Mouse (Mus musculus): Measurements from ENCODE around the gene Marc1.

DNA sequence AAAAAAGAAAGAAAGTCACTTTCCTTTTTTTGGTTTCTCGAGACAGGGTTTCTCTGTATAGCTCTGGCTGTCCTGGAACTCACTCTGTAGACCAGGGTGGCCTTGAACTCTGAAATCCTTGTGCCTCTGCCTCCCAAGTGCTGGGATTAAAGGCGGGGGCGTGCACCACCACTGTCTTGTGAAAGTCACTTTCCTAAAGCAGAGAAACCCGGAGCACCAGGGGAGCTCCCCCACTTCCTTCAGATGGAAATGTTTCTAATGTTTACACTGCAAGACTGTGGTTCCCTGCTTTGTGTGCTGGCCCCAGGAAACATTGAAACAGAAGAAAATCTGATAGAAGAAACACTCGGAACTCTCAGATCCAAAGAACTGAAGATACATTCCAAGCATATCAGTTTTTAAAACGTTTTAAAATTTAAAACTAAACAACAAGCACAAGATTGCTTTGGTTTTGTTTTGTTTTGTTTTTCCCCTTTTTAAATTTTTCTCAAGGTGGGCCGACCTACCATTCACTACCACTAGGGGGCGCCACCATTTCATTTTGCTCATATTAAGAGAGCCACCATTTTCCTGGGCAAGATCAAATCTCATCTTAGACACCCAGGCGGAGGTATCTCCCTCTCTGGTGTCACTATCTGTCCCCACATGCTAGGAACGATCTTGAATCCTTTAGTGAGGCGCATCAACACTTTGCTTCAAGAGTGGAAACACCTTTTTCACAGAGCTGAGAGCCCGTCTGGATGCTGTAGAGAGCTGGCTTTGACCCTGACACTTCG, 24.5 kb downstream of the Marc1 start:
- TF ChIP-seq CTCF (IDR thresholded peaks at IDR 0.05; ENCODE audit: extremely low read depth, insufficient read length, insufficient replicate concordance, low read depth, low read length) (no peak; the same call in 1 of the 2 replicates), POLR2A (IDR thresholded peaks at IDR 0.05; ENCODE audit: low read depth, low read length) (no peak)
